Mouse (Mus musculus) midbrain, embryonic 10.5 days (tissue): Measurements from ENCODE around the gene Csnk1g1. TPM values are rescaled to one million over a fixed set of nuclear protein-coding genes. Genes with fewer than 3 reads are reported as not detected.

Experiments used
- DNase-seq: peaks from one replicate; pipeline ENCODE4 v3.0.0-alpha.2; 2017; ENCODE audit warnings: low spot score
- H3K27ac ChIP-seq: fragments of 300-500 bp; sonication (generic); replicated peaks from 2 replicates; pipeline ENCODE4 v1.5.1; 2016; ENCODE audit warnings: mild to moderate bottlenecking
- H3K27me3 ChIP-seq: fragments of 300-500 bp; sonication (generic); 2 replicates; pipeline ENCODE4 v1.6.1; 2016; ENCODE audit warnings: low read depth, mild to moderate bottlenecking; ENCODE audit not compliant: poor library complexity, severe bottlenecking
- H3K36me3 ChIP-seq: fragments of 300-500 bp; sonication (generic); 2 replicates; pipeline ENCODE4 v1.6.1; 2016; ENCODE audit warnings: mild to moderate bottlenecking, moderate library complexity
- H3K4me1 ChIP-seq: fragments of 300-500 bp; sonication (generic); 2 replicates; pipeline ENCODE4 v1.6.1; 2016
- H3K4me3 ChIP-seq: fragments of 300-500 bp; sonication (generic); 2 replicates; pipeline ENCODE4 v1.5.1; 2016; ENCODE audit warnings: mild to moderate bottlenecking, moderate library complexity
- H3K9me3 ChIP-seq: fragments of 300-500 bp; sonication (generic); replicated peaks from 2 replicates; pipeline ENCODE4 v1.6.1; 2016; ENCODE audit warnings: mild to moderate bottlenecking
- WGBS: fragments of 180-500 bp; shearing (Covaris S2); methylation state at CpG from one replicate; pipeline ENCODE4 v1.1.7; 2016; 5-methylcytosine and 5-hydroxymethylcytosine counted together
- polyA plus RNA-seq: library from polyadenylated mRNA; unstranded; fragments of >200 nt; fragmentation: Nextera tagmentation; extraction: Ambion mirVana; gene quantifications from 2 replicates; pipeline ENCODE4 v1.2.1, GENCODE M21; 2016

Csnk1g1 gene
- polyA plus RNA-seq, 1 experiment from 2014 or later, result 16.6 TPM

GRCm38 (mm10) chr9:66060986-66061385 lies 152.3 kb downstream of the Csnk1g1 start:
- Histone ChIP-seq H3K27me3 (0 out of 2 replicates have a peak, but pooled peaks cover under 1% of the 10 kb centered on the region), H3K36me3 (peaks cover 43% of the 10 kb centered on the region), H3K4me3 (peak overlapping the region; percentile 84), H3K4me1 (peaks cover 26% of the 10 kb centered on the region), H3K27ac (peak overlapping the region; percentile 94), H3K9me3 (no peaks in the 10 kb centered on the region)
- no peak for DNase-seq
- WGBS, result 36% methylated on average over 4 of the region's 4 CpGs

- DNase-seq, result no peak
- H3K36me3 ChIP-seq, result peaks cover 50% of the 10 kb centered on the region
- 92% methylated on average over 3 of the region's 3 CpGs for WGBS
- H3K4me1 ChIP-seq, result peaks cover 26% of the 10 kb centered on the region
- peak overlapping the region; percentile 94 for H3K27ac ChIP-seq
- no peaks in the 10 kb centered on the region for H3K9me3 ChIP-seq
- peak overlapping the region; percentile 84 for H3K4me3 ChIP-seq
- peaks cover 7% of the 10 kb centered on the region; the same call in 1 of the 2 replicates for H3K27me3 ChIP-seq
Observed at GRCm38 (mm10) chr9:66061656-66062055, 152.9 kb downstream of the Csnk1g1 start.

GRCm38 (mm10) chr9:66063446-66063845 lies 154.7 kb downstream of the Csnk1g1 start:
- Histone ChIP-seq H3K36me3 (peaks cover 59% of the 10 kb centered on the region), H3K27me3 (peaks cover 25% of the 10 kb centered on the region), H3K4me3 (no peak overlapping the region), H3K9me3 (no peaks in the 10 kb centered on the region), H3K4me1 (peaks cover 31% of the 10 kb centered on the region), H3K27ac (no peak overlapping the region)
- WGBS, result 96% methylated on average over 3 of the region's 3 CpGs
- DNase-seq, result no peak

- H3K9me3 ChIP-seq, result no peaks in the 10 kb centered on the region
- H3K4me3 ChIP-seq, result no peak overlapping the region
- peaks cover 32% of the 10 kb centered on the region for H3K4me1 ChIP-seq
- no peak overlapping the region for H3K27ac ChIP-seq
- peaks cover 59% of the 10 kb centered on the region for H3K36me3 ChIP-seq
- WGBS, result 98% methylated on average over 11 of the region's 11 CpGs
- H3K27me3 ChIP-seq, result peaks cover 34% of the 10 kb centered on the region
- no peak for DNase-seq
Observed at GRCm38 (mm10) chr9:66064316-66064715, 155.6 kb downstream of the Csnk1g1 start.

GRCm38 (mm10) chr9:66066791-66067190 lies 158.1 kb downstream of the Csnk1g1 start:
- 86% methylated on average over 3 of the region's 3 CpGs for WGBS
- H3K27ac ChIP-seq, result no peak overlapping the region
- H3K4me3 ChIP-seq, result no peak overlapping the region
- peaks cover 54% of the 10 kb centered on the region for H3K27me3 ChIP-seq
- DNase-seq, result no peak
- H3K36me3 ChIP-seq, result peaks cover 56% of the 10 kb centered on the region
- peaks cover 20% of the 10 kb centered on the region for H3K4me1 ChIP-seq
- H3K9me3 ChIP-seq, result no peaks in the 10 kb centered on the region

GRCm38 (mm10) chr9:66067542-66067941 lies 158.8 kb downstream of the Csnk1g1 start:
- Histone ChIP-seq H3K9me3 (no peaks in the 10 kb centered on the region), H3K36me3 (peaks cover 49% of the 10 kb centered on the region), H3K4me3 (0 out of 2 replicates have a peak overlapping the region, but pooled peaks have one; percentile 12), H3K27me3 (peaks cover 54% of the 10 kb centered on the region), H3K27ac (no peak overlapping the region), H3K4me1 (peaks cover 19% of the 10 kb centered on the region)
- WGBS, result 16% methylated on average over 5 of the region's 5 CpGs
- peak; percentile 45 for DNase-seq

GRCm38 (mm10) chr9:66068056-66068455 lies 159.3 kb downstream of the Csnk1g1 start:
- Histone ChIP-seq H3K27ac (no peak overlapping the region), H3K4me1 (peaks cover 19% of the 10 kb centered on the region), H3K27me3 (peaks cover 54% of the 10 kb centered on the region), H3K4me3 (no peak overlapping the region), H3K9me3 (no peaks in the 10 kb centered on the region), H3K36me3 (peaks cover 44% of the 10 kb centered on the region)
- WGBS, result 57% methylated on average over 4 of the region's 4 CpGs
- no peak for DNase-seq

GRCm38 (mm10) chr9:66068971-66069391 lies 160.3 kb downstream of the Csnk1g1 start:
- DNase-seq, result peak; percentile 31
- Histone ChIP-seq H3K4me3 (peak overlapping the region; percentile 68), H3K27ac (peak overlapping the region; percentile 68)

GRCm38 (mm10) chr9:66069583-66069982 lies 160.9 kb downstream of the Csnk1g1 start, which contains the start of gene Snx22:
TSS of gene Snx22 (minus strand) at chr9:66069719.
- H3K27me3 ChIP-seq, result peaks cover 54% of the 10 kb centered on the region
- under 1% methylated on average over 22 of the region's 22 CpGs for WGBS
- H3K4me3 ChIP-seq, result peak within 1 kb of the TSS; percentile 68
- H3K36me3 ChIP-seq, result peaks cover 28% of the 10 kb centered on the region
- H3K4me1 ChIP-seq, result peaks cover 19% of the 10 kb centered on the region
- DNase-seq, result peak; percentile 79
- H3K27ac ChIP-seq, result peak within 1 kb of the TSS; percentile 68
- H3K9me3 ChIP-seq, result no peaks in the 10 kb centered on the region; the same call in 1 of the 2 replicates

More at GRCm38 (mm10) chr9:66068971-66069391, 160.3 kb downstream of the Csnk1g1 start:
- Histone ChIP-seq H3K4me1 (peaks cover 19% of the 10 kb centered on the region), H3K27me3 (peaks cover 54% of the 10 kb centered on the region), H3K9me3 (no peaks in the 10 kb centered on the region), H3K36me3 (peaks cover 34% of the 10 kb centered on the region)
- WGBS, result 2% methylated on average over 30 of the region's 30 CpGs

GRCm38 (mm10) chr9:66070151-66070550 lies 161.4 kb downstream of the Csnk1g1 start:
- H3K4me3 ChIP-seq, result no peak overlapping the region
- WGBS, result 92% methylated on average over 5 of the region's 5 CpGs
- no peak overlapping the region for H3K27ac ChIP-seq
- DNase-seq, result no peak
- H3K4me1 ChIP-seq, result peaks cover 19% of the 10 kb centered on the region
- H3K27me3 ChIP-seq, result peaks cover 54% of the 10 kb centered on the region
- peaks cover 25% of the 10 kb centered on the region for H3K36me3 ChIP-seq
- no peaks in the 10 kb centered on the region; the same call in 1 of the 2 replicates for H3K9me3 ChIP-seq

- Histone ChIP-seq H3K27me3 (peaks cover 35% of the 10 kb centered on the region), H3K4me1 (peaks cover 14% of the 10 kb centered on the region), H3K9me3 (no peaks in the 10 kb centered on the region; the same call in 1 of the 2 replicates), H3K36me3 (no peaks in the 10 kb centered on the region), H3K4me3 (no peak overlapping the region), H3K27ac (no peak overlapping the region)
- 87% methylated on average over 7 of the region's 7 CpGs for WGBS
- DNase-seq, result no peak
Observed at GRCm38 (mm10) chr9:66072754-66073153, 164.0 kb downstream of the Csnk1g1 start.

GRCm38 (mm10) chr9:66078072-66078471 lies 169.3 kb downstream of the Csnk1g1 start:
- DNase-seq, result no peak
- Histone ChIP-seq H3K4me3 (peak overlapping the region; percentile 30; the same call in 1 of the 2 replicates), H3K36me3 (no peaks in the 10 kb centered on the region), H3K27me3 (no peaks in the 10 kb centered on the region), H3K27ac (peak overlapping the region; percentile 68), H3K9me3 (no peaks in the 10 kb centered on the region; the same call in 1 of the 2 replicates), H3K4me1 (peaks cover 7% of the 10 kb centered on the region)
- WGBS, result 67% methylated on average over 3 of the region's 3 CpGs

GRCm38 (mm10) chr9:66078493-66078892 lies 169.8 kb downstream of the Csnk1g1 start:
- H3K36me3 ChIP-seq, result no peaks in the 10 kb centered on the region
- no peaks in the 10 kb centered on the region for H3K27me3 ChIP-seq
- peak; percentile 57 for DNase-seq
- 9% methylated on average over 14 of the region's 14 CpGs for WGBS
- H3K27ac ChIP-seq, result peak overlapping the region; percentile 68
- peaks cover 7% of the 10 kb centered on the region for H3K4me1 ChIP-seq
- peak overlapping the region; percentile 30; the same call in 1 of the 2 replicates for H3K4me3 ChIP-seq
- no peaks in the 10 kb centered on the region; the same call in 1 of the 2 replicates for H3K9me3 ChIP-seq
